Mouse (Mus musculus): ENCODE results near the gene Klhdc8a. TPM values are rescaled to one million over a fixed set of nuclear protein-coding genes. Genes with fewer than 3 reads are reported as not detected.

Klhdc8a gene
- polyA plus RNA-seq, 1 experiment from 2014 or later, result 1.4 TPM

DNA sequence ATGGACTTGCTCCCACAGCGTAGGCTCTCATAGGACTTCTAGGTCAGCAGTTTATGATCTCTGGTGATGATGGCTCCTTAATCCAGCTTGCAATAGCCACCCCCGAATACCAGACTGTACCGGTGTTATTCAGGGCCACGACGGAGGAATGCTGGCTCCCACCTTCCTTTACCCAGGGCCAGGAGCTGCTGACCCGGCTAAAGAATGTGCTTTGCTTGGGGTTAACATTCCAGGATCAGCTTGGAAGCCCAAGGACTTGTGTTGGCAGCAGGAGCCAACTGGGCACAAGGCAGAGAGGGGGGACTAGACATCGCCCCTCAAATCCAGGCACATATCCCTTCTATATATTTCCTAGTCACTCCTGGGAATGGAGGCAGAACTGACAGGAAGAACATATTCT lies 12.3 kb downstream of the Klhdc8a start:
- 71% methylated on average over 7 of the region's 7 CpGs for WGBS
- no peaks in the 10 kb centered on the region for H3K36me3 ChIP-seq
- H3K27ac ChIP-seq (replicated peaks), result peak overlapping the region; percentile 59; the same call in 1 of the 2 replicates
- H3K9me3 ChIP-seq (replicated peaks), result no peaks in the 10 kb centered on the region
- peaks cover 32% of the 10 kb centered on the region for H3K27me3 ChIP-seq (ENCODE audit: low read depth, poor library complexity, severe bottlenecking)
- DNase-seq (ENCODE audit: low spot score), result no peak
- H3K4me3 ChIP-seq, result no peak overlapping the region
- peaks cover 62% of the 10 kb centered on the region for H3K4me1 ChIP-seq

- Histone ChIP-seq H3K4me3 (no peak overlapping the region), H3K9me3 (replicated peaks) (no peaks in the 10 kb centered on the region), H3K27ac (replicated peaks) (0 out of 2 replicates have a peak overlapping the region, but pooled peaks have one; percentile 59), H3K36me3 (no peaks in the 10 kb centered on the region), H3K4me1 (peaks cover 62% of the 10 kb centered on the region), H3K27me3 (ENCODE audit: low read depth, poor library complexity, severe bottlenecking) (peaks cover 32% of the 10 kb centered on the region)
- 88% methylated on average over 10 of the region's 10 CpGs for WGBS
- DNase-seq (ENCODE audit: low spot score), result no peak
Measured at GRCm38 (mm10) chr1:132311174-132311859, 12.9 kb downstream of the Klhdc8a start.

DNA sequence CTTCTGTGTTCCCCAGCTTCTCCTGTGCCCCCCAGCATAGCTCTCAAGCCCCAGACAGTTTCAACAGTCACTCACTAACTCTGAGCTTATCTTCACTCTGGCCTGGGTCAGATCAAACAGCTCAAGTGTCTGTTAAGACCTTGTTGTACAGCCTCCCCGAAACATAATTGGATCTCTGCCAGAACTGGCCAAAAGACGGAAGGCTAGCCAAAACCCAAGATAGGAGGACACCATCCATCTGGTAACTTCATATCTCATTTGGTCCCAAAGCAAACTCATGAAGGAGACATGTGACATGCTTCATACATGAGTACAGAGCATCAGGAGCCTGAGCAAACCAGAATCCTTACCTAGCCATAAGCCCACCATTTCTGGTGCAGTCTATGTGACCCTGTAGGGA lies 13.6 kb downstream of the Klhdc8a start:
- WGBS, result 85% methylated on average over 2 of the region's 2 CpGs

DNA sequence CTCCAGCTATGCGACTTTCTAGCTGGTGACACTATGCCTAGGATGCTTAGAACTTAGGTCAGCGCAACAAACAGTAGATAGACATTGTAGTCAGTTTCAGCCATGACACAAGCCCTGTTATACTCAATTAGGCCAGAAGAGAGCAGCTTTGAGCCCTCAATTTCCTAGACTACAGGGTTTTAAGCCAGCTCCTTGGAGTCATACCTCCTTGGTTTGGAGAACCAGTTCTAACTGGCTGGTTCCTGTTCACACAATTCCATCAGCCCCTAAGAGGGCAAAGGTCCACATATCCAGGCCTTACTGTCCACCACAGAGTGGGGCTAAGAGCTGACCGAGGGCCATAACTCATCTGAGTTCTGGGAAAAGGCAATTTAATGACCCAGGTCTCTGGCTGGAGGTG lies 14.3 kb downstream of the Klhdc8a start:
- Histone ChIP-seq H3K27me3 (ENCODE audit: low read depth, poor library complexity, severe bottlenecking) (peaks cover 27% of the 10 kb centered on the region), H3K27ac (replicated peaks) (peak overlapping the region; percentile 85), H3K4me1 (peaks cover 70% of the 10 kb centered on the region), H3K36me3 (0 out of 2 replicates have a peak, but pooled peaks cover 4% of the 10 kb centered on the region), H3K9me3 (replicated peaks) (no peaks in the 10 kb centered on the region), H3K4me3 (no peak overlapping the region)
- DNase-seq (ENCODE audit: low spot score), result peak; percentile 69
- 61% methylated on average over 3 of the region's 3 CpGs for WGBS

More for the DNA sequence above, 13.6 kb downstream of the Klhdc8a start:
- no peak for DNase-seq (ENCODE audit: low spot score)
- no peaks in the 10 kb centered on the region for H3K36me3 ChIP-seq
- no peak overlapping the region for H3K4me3 ChIP-seq
- no peaks in the 10 kb centered on the region for H3K9me3 ChIP-seq (replicated peaks)
- H3K27me3 ChIP-seq (ENCODE audit: low read depth, poor library complexity, severe bottlenecking), result peaks cover 27% of the 10 kb centered on the region
- H3K4me1 ChIP-seq, result peaks cover 64% of the 10 kb centered on the region
- peak overlapping the region; percentile 85 for H3K27ac ChIP-seq (replicated peaks)

- H3K27ac ChIP-seq (replicated peaks), result peak within 1 kb of the TSS; percentile 95
- peaks cover 22% of the 10 kb centered on the region for H3K27me3 ChIP-seq (ENCODE audit: low read depth, poor library complexity, severe bottlenecking)
- WGBS, result under 1% methylated on average over 67 of the region's 67 CpGs
- peaks cover 38% of the 10 kb centered on the region for H3K36me3 ChIP-seq
- H3K4me1 ChIP-seq, result peaks cover 89% of the 10 kb centered on the region
- H3K9me3 ChIP-seq (replicated peaks), result no peaks in the 10 kb centered on the region
- H3K4me3 ChIP-seq, result peak within 1 kb of the TSS; percentile 88
- peak; percentile 95 for DNase-seq (ENCODE audit: low spot score)
Measured at GRCm38 (mm10) chr1:132315889-132316624, 17.6 kb downstream of the Klhdc8a start, which contains the start of gene Nuak2. Nuak2 (plus strand) TSS chr1:132316126.

GRCm38 (mm10) chr1:132316625-132316994 lies 18.2 kb downstream of the Klhdc8a start:
- peaks cover 22% of the 10 kb centered on the region for H3K27me3 ChIP-seq (ENCODE audit: low read depth, poor library complexity, severe bottlenecking)
- H3K9me3 ChIP-seq (replicated peaks), result no peaks in the 10 kb centered on the region
- DNase-seq (ENCODE audit: low spot score), result no peak
- 25% methylated on average over 7 of the region's 7 CpGs for WGBS
- H3K36me3 ChIP-seq, result peaks cover 43% of the 10 kb centered on the region
- H3K27ac ChIP-seq (replicated peaks), result peak overlapping the region; percentile 95
- peaks cover 91% of the 10 kb centered on the region for H3K4me1 ChIP-seq
- H3K4me3 ChIP-seq, result peak overlapping the region; percentile 88

GRCm38 (mm10) chr1:132317413-132317812 lies 19.0 kb downstream of the Klhdc8a start:
- Histone ChIP-seq H3K27ac (replicated peaks) (peak overlapping the region; percentile 95), H3K4me3 (peak overlapping the region; percentile 88), H3K36me3 (peaks cover 44% of the 10 kb centered on the region), H3K9me3 (replicated peaks) (no peaks in the 10 kb centered on the region), H3K4me1 (peaks cover 93% of the 10 kb centered on the region), H3K27me3 (ENCODE audit: low read depth, poor library complexity, severe bottlenecking) (peaks cover 18% of the 10 kb centered on the region)
- DNase-seq (ENCODE audit: low spot score), result peak; percentile 51
- WGBS, result 27% methylated on average over 4 of the region's 4 CpGs

GRCm38 (mm10) chr1:132317894-132318863 lies 19.8 kb downstream of the Klhdc8a start:
- Histone ChIP-seq H3K36me3 (peaks cover 44% of the 10 kb centered on the region), H3K27me3 (ENCODE audit: low read depth, poor library complexity, severe bottlenecking) (peaks cover 17% of the 10 kb centered on the region), H3K4me1 (peaks cover 94% of the 10 kb centered on the region), H3K4me3 (peak overlapping the region; percentile 88), H3K9me3 (replicated peaks) (no peaks in the 10 kb centered on the region), H3K27ac (replicated peaks) (peak overlapping the region; percentile 95)
- DNase-seq (ENCODE audit: low spot score), result no peak
- 34% methylated on average over 8 of the region's 8 CpGs for WGBS

GRCm38 (mm10) chr1:132319242-132319641 lies 20.8 kb downstream of the Klhdc8a start:
- H3K27me3 ChIP-seq (ENCODE audit: low read depth, poor library complexity, severe bottlenecking), result peaks cover 13% of the 10 kb centered on the region
- H3K4me3 ChIP-seq, result peak overlapping the region; percentile 88
- H3K27ac ChIP-seq (replicated peaks), result peak overlapping the region; percentile 95
- peaks cover 50% of the 10 kb centered on the region for H3K36me3 ChIP-seq
- 53% methylated on average over 5 of the region's 5 CpGs for WGBS
- H3K4me1 ChIP-seq, result peaks cover 94% of the 10 kb centered on the region
- peak; percentile 40 for DNase-seq (ENCODE audit: low spot score)
- no peaks in the 10 kb centered on the region for H3K9me3 ChIP-seq (replicated peaks)

DNA sequence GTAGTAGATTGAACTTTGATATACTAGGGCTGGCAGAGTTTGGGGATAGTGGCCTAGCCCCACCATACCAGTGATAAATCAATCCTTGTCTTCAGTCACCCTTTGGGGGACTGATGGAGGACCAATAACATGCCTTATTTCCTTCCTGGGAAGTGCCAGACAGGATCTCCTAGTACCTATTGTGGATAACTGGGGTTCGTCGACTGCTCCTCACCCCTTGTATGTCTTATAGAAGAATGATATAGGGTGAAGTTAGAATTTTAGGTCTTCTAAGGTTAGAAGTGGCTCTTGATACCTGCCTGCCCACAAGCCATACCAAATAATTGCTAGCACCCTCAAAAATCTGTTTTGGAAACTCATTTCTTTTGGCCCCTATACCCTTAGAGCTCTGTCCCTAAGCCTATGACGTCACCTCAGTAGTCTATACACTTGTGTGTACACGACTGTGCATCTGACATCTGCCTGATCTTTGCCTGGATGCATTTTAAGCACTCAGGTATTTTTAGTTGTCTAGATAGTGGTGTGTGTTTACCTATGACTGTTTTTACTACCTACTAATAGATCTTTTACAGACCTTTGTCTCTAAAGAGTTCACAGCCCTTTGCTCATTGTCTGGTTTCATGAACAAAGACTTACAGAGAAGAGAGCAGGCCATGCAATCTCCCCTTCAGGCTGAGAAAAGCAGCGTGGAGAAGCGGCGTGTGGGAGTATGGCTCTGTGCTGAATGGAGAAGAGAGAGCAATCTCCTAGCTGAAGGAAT lies 23.6 kb downstream of the Klhdc8a start:
- H3K27ac ChIP-seq (replicated peaks), result peak overlapping the region; percentile 95
- H3K9me3 ChIP-seq (replicated peaks), result no peaks in the 10 kb centered on the region
- no peak for DNase-seq (ENCODE audit: low spot score)
- H3K4me3 ChIP-seq, result peak overlapping the region; percentile 88
- peaks cover 100% of the 10 kb centered on the region for H3K4me1 ChIP-seq
- WGBS, result 24% methylated on average over 7 of the region's 7 CpGs
- H3K27me3 ChIP-seq (ENCODE audit: low read depth, poor library complexity, severe bottlenecking), result no peaks in the 10 kb centered on the region
- H3K36me3 ChIP-seq, result peaks cover 78% of the 10 kb centered on the region

DNA sequence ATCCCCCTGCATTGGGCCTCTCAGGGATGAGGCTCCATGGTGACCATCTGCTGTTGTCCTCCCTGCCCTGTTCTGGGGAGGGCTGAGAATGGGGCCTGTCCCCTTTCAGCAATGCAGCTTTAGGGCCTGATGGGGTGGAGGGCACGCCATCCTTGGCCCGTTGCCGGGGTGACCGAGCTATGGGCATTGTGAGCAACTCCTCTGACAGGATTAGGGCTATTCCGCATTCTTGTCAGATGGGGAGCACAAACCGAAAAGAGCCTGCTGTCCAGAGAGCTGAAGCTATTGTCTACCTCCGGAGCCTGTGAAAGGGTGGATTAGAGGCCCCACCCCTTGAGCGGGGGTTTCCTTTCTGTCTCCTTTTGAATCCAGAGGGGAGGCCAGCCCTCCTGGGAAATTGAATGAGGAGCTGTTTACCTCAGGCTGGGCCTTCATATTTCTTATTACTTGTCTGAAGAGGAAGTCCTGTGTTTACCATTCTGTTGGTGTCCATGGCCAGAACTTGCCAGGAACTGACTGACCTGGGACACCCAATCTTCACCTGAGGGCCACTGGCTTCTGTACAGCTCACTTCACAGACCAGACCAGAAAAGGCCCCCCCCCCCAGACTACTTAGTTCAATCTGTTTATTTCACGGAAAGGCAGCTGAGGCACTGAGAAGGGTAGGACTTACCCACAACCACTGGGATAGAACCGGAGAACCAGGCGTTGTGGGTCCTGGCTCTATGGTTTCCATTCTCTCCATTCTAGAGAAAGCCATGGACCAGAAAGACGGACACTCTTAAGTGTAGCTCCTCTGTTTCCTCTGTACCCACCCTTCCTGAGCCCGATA lies 24.5 kb downstream of the Klhdc8a start:
- Histone ChIP-seq H3K4me3 (peak overlapping the region; percentile 88), H3K27ac (replicated peaks) (peak overlapping the region; percentile 95), H3K36me3 (peaks cover 81% of the 10 kb centered on the region), H3K4me1 (peaks cover 100% of the 10 kb centered on the region), H3K9me3 (replicated peaks) (no peaks in the 10 kb centered on the region), H3K27me3 (ENCODE audit: low read depth, poor library complexity, severe bottlenecking) (no peaks in the 10 kb centered on the region)
- WGBS, result 8% methylated on average over 13 of the region's 13 CpGs
- peak; percentile 99 for DNase-seq (ENCODE audit: low spot score)

Data from midbrain, embryonic 10.5 days (tissue).